ENCODE assay signal across 27 mouse cellular contexts in the genomic region with DNA sequence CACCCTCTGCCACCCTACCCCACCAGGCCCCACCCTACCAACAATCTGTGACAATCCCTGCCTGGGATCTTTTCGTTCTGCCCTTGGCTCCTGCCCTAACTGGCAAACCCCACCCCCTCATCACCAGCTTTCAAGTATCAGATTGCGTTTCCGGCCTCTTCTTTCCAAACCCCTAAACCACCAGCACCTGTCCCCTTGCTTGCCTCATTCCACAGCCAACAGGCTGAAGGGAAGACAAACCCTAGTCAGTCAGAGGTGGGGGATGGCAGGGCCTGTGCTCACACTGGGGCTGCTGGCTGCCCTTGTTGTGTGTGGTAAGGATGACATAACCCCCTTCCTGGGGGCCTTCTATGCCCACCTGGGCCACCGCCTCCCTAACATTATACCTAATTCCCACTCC. TPM values are rescaled to one million over a fixed set of nuclear protein-coding genes. Genes with fewer than 3 reads are reported as not detected.
DNase-seq lines count a peak whose midpoint lies in the region; ATAC-seq and TF ChIP-seq lines count a peak whose summit lies in the region.
"Had no signal": no experiment of that assay in that cellular context is flagged by ENCODE, and none has a peak within 500 bp of the region (broad histone marks: within the 10 kb centered on the region; RNA-seq: fewer than 3 reads in every experiment).

Chrnd (plus strand) TSS at position 179 of the 400 bp plus-strand sequence.

- DNase-seq in kidney, adult 8-10 months = no peak
- DNase-seq in embryonic facial prominence, embryonic 10.5 days (ENCODE audit: low spot score) = no peak
- DNase-seq in limb, embryonic 11.5 days (ENCODE audit: low spot score) = no peak
- DNase-seq in left cerebral cortex, adult 2 months (ENCODE audit: extremely low spot score in 1 of 2, low spot score in 2 of 2) = no peak
- DNase-seq in heart, adult 9 months (ENCODE audit: low spot score in 2 of 2) = no peak
- DNase-seq: adrenal gland, postnatal 25 days; cerebellum, adult 11 months; cerebellum, postnatal 25 days; embryo, embryonic 11 days; heart, adult 18-20 months; heart, postnatal 4 days; thymus, postnatal 25 days had no signal

- H3K9me3 ChIP-seq in kidney, embryonic 15.5 days (replicated peaks) = no peaks in the 10 kb centered on the region
- no peaks in the 10 kb centered on the region for H3K9me3 ChIP-seq in E14TG2a.4 (ENCODE audit: low read length)
- no peaks in the 10 kb centered on the region for H3K9me3 ChIP-seq in embryonic facial prominence, embryonic 10.5 days
- no peaks in the 10 kb centered on the region for H3K9me3 ChIP-seq in limb, embryonic 11.5 days (ENCODE audit: control insufficient read depth, low read length)
- H3K9me3 ChIP-seq: forebrain, embryonic 15.5 days; heart, embryonic 15.5 days; midbrain, embryonic 12.5 days had no signal

- no peak within 1 kb of the TSS for H3K4me3 ChIP-seq in kidney, embryonic 15.5 days (replicated peaks)
- H3K4me3 ChIP-seq in E14TG2a.4 (replicated peaks; ENCODE audit: low read length) = peak within 1 kb of the TSS; percentile 46; the same call in 1 of the 2 replicates
- H3K4me3 ChIP-seq in embryonic facial prominence, embryonic 10.5 days = no peak within 1 kb of the TSS
- H3K4me3 ChIP-seq in limb, embryonic 11.5 days (ENCODE audit: low read depth, low read length) = no peak within 1 kb of the TSS
- H3K4me3 ChIP-seq in left cerebral cortex, adult 2 months = no peak within 1 kb of the TSS
- H3K4me3 ChIP-seq: erythroblast, embryonic 14.5 days; forebrain, embryonic 15.5 days; heart, embryonic 15.5 days; midbrain, embryonic 12.5 days had no signal

- no peaks in the 10 kb centered on the region for H3K36me3 ChIP-seq in kidney, embryonic 15.5 days
- H3K36me3 ChIP-seq in E14TG2a.4 (ENCODE audit: insufficient read depth, low read length) = no peaks in the 10 kb centered on the region
- H3K36me3 ChIP-seq in embryonic facial prominence, embryonic 10.5 days (replicated peaks) = no peaks in the 10 kb centered on the region
- H3K36me3 ChIP-seq in limb, embryonic 11.5 days (ENCODE audit: control insufficient read depth, insufficient read depth, low read length) = no peaks in the 10 kb centered on the region
- H3K36me3 ChIP-seq: forebrain, embryonic 15.5 days; heart, embryonic 15.5 days; midbrain, embryonic 12.5 days had no signal

- no peak within 1 kb of the TSS for H3K4me2 ChIP-seq in kidney, embryonic 15.5 days
- H3K4me2 ChIP-seq in limb, embryonic 11.5 days (ENCODE audit: low read depth, severe bottlenecking) = no peak within 1 kb of the TSS
- H3K4me2 ChIP-seq: forebrain, embryonic 15.5 days; heart, embryonic 15.5 days; midbrain, embryonic 12.5 days had no signal

- no peak for TF ChIP-seq CTCF in E14TG2a.4 (conservative IDR thresholded peaks at IDR 0.05; ENCODE audit: low read length)
- no peak for TF ChIP-seq CTCF in left cerebral cortex, adult 2 months (IDR thresholded peaks at IDR 0.05)

- WGBS in kidney, embryonic 15.5 days = 18% methylated on average over 4 of the region's 4 CpGs
- 25% methylated on average over 4 of the region's 4 CpGs for WGBS in embryonic facial prominence, embryonic 10.5 days
- WGBS in limb, embryonic 11.5 days = 28% methylated on average over 4 of the region's 4 CpGs

- no peak within 1 kb of the TSS for H3K27ac ChIP-seq in kidney, embryonic 15.5 days
- peak within 1 kb of the TSS; percentile 15; the same call in 1 of the 2 replicates for H3K27ac ChIP-seq in embryonic facial prominence, embryonic 10.5 days (replicated peaks)
- no peak within 1 kb of the TSS for H3K27ac ChIP-seq in limb, embryonic 11.5 days (replicated peaks; ENCODE audit: low read depth, low read length)
- H3K27ac ChIP-seq in left cerebral cortex, adult 2 months = no peak within 1 kb of the TSS
- H3K27ac ChIP-seq: forebrain, embryonic 15.5 days; heart, embryonic 15.5 days; hindbrain, postnatal 0 days; liver, embryonic 14.5 days; midbrain, embryonic 12.5 days had no signal

- H3K4me1 ChIP-seq in kidney, embryonic 15.5 days = peaks cover 20% of the 10 kb centered on the region
- H3K4me1 ChIP-seq in E14TG2a.4 (replicated peaks; ENCODE audit: low read depth, low read length) = peaks cover 49% of the 10 kb centered on the region
- peaks cover 26% of the 10 kb centered on the region for H3K4me1 ChIP-seq in embryonic facial prominence, embryonic 10.5 days
- H3K4me1 ChIP-seq in limb, embryonic 11.5 days (ENCODE audit: control insufficient read depth, insufficient read depth, low read length) = 0 out of 2 replicates have a peak, but pooled peaks cover 2% of the 10 kb centered on the region

- peaks cover 39% of the 10 kb centered on the region for H3K27me3 ChIP-seq in kidney, embryonic 15.5 days
- peaks cover 57% of the 10 kb centered on the region for H3K27me3 ChIP-seq in E14TG2a.4 (ENCODE audit: insufficient read depth, low read length)
- peaks cover 40% of the 10 kb centered on the region for H3K27me3 ChIP-seq in embryonic facial prominence, embryonic 10.5 days (replicated peaks; ENCODE audit: low read depth, poor library complexity, severe bottlenecking)
- peaks cover 12% of the 10 kb centered on the region for H3K27me3 ChIP-seq in limb, embryonic 11.5 days (ENCODE audit: control insufficient read depth, insufficient read depth, low read length)

- intact Hi-C loops in left cerebral cortex, adult 2 months (cut with DNase I) = no loop called here

- ATAC-seq in kidney, embryonic 15.5 days (replicated peaks; ENCODE audit: low FRiP score) = peak; percentile 34; the same call in 1 of the 2 replicates
- ATAC-seq in limb, embryonic 11.5 days (ENCODE audit: insufficient number of reproducible peaks, low FRiP score, low TSS enrichment, low read depth) = peak; percentile 15; the same call in 1 of the 2 replicates
- no peak for ATAC-seq in erythroid progenitor cell, adult 5-6 weeks (replicated peaks; ENCODE audit: low FRiP score, poor library complexity, severe bottlenecking)
- ATAC-seq: forebrain, embryonic 15.5 days; hindbrain, postnatal 0 days; intestine, postnatal 0 days had no signal

- H3K9ac ChIP-seq in kidney, embryonic 15.5 days = no peak within 1 kb of the TSS
- no peak within 1 kb of the TSS; the same call in 1 of the 2 replicates for H3K9ac ChIP-seq in limb, embryonic 11.5 days (ENCODE audit: low read length)
- H3K9ac ChIP-seq: forebrain, embryonic 15.5 days; heart, embryonic 15.5 days; liver, embryonic 14.5 days; midbrain, embryonic 12.5 days had no signal

RNA-seq across cellular contexts. Expression of gene Chrnd, which starts in this region (rescaled TPM):
- polyA plus RNA-seq in kidney, embryonic 15.5 days (2015; fragmentation: Nextera tagmentation; extraction: Ambion mirVana) = 1.1 and 1.6 TPM in 2 replicates
- 0.13 and 0.17 TPM in 2 replicates for polyA plus RNA-seq in embryonic facial prominence, embryonic 10.5 days (2016; fragmentation: Nextera tagmentation; extraction: Ambion mirVana)
- polyA plus RNA-seq in limb, embryonic 11.5 days (2014; fragmentation: Nextera tagmentation; extraction: Ambion mirVana) = 0.73 and 1.2 TPM in 2 replicates
- not detected in 2 replicates for total RNA-seq in erythroid progenitor cell, adult 5-6 weeks (2015; ENCODE audit: low replicate concordance)
- total RNA-seq in erythroid progenitor cell, adult 5-6 weeks (2017; ENCODE audit: low replicate concordance) = not detected in 2 replicates
- not detected for total RNA-seq in left cerebral cortex, adult 2 months (2021)
- total RNA-seq: adrenal gland, postnatal 25 days; heart, adult 18-20 months; heart, postnatal 4 days; hindbrain, postnatal 0 days; layer of hippocampus, postnatal 14 days; left cerebral cortex, postnatal 14 days; MEL had no signal
- polyA plus RNA-seq: erythroblast, embryonic 14.5 days; forebrain, embryonic 15.5 days; heart, embryonic 15.5 days; hindbrain, postnatal 0 days; intestine, postnatal 0 days; large intestine, adult 2 months; liver, embryonic 14.5 days; midbrain, embryonic 12.5 days; neural tube, embryonic 14.5 days had no signal
